Mouse (Mus musculus) stomach, embryonic 15.5 days (tissue): ENCODE data around the gene Dll4. TPM values are rescaled to one million over a fixed set of nuclear protein-coding genes. Genes with fewer than 3 reads are reported as not detected.

ENCODE experiments used
- ATAC-seq: fragments of 200-750 bp; cut with Nextera tagmentation; 2 replicates; pipeline ENCODE4 v1.8.0; 2017; ENCODE audit warnings: low read depth, moderate number of reproducible peaks, moderate TSS enrichment; ENCODE audit not compliant: insufficient read depth, low FRiP score
- H3K27ac ChIP-seq: fragments of 300-500 bp; sonication (generic); 2 replicates; pipeline ENCODE4 v1.5.1; 2015; ENCODE audit warnings: mild to moderate bottlenecking, inconsistent platforms
- H3K27me3 ChIP-seq: fragments of 300-500 bp; sonication (generic); replicated peaks from 2 replicates; pipeline ENCODE4 v1.6.1; 2015; ENCODE audit warnings: inconsistent platforms
- H3K36me3 ChIP-seq: fragments of 300-500 bp; sonication (generic); 2 replicates; pipeline ENCODE4 v1.6.1; 2015; ENCODE audit warnings: inconsistent platforms
- H3K4me1 ChIP-seq: fragments of 300-500 bp; sonication (generic); 2 replicates; pipeline ENCODE4 v1.6.1; 2015; ENCODE audit warnings: inconsistent platforms
- H3K4me2 ChIP-seq: fragments of 300-500 bp; sonication (generic); 2 replicates; pipeline ENCODE4 v1.6.1; 2015; ENCODE audit warnings: mild to moderate bottlenecking, inconsistent platforms
- H3K4me3 ChIP-seq: fragments of 300-500 bp; sonication (generic); replicated peaks from 2 replicates; pipeline ENCODE4 v1.5.1; 2015; ENCODE audit warnings: inconsistent platforms
- H3K9ac ChIP-seq: fragments of 300-500 bp; sonication (generic); 2 replicates; pipeline ENCODE4 v1.6.1; 2015; ENCODE audit warnings: inconsistent platforms
- H3K9me3 ChIP-seq: fragments of 300-500 bp; sonication (generic); 2 replicates; pipeline ENCODE4 v1.6.1; 2016; ENCODE audit warnings: inconsistent platforms
- WGBS: fragments of 180-500 bp; shearing (Covaris S2); methylation state at CpG from one replicate; pipeline ENCODE4 v1.1.7; 2015; 5-methylcytosine and 5-hydroxymethylcytosine counted together
- polyA plus RNA-seq: library from polyadenylated mRNA; unstranded; fragments of >200 nt; fragmentation: Nextera tagmentation; extraction: Ambion mirVana; gene quantifications from 2 replicates; pipeline ENCODE4 v1.2.1, GENCODE M21; 2015

Gene Dll4
- polyA plus RNA-seq, 1 experiment from 2014 or later: 7.0 TPM

- Histone ChIP-seq H3K4me2 (no peak overlapping the region), H3K27me3 (no peaks in the 10 kb centered on the region), H3K4me1 (no peaks in the 10 kb centered on the region), H3K4me3 (no peak overlapping the region), H3K27ac (no peak overlapping the region), H3K36me3 (peaks cover 15% of the 10 kb centered on the region), H3K9ac (no peak overlapping the region), H3K9me3 (no peaks in the 10 kb centered on the region)
- no peak for ATAC-seq
- WGBS: 68% methylated on average over 3 of the region's 3 CpGs
Observed at GRCm38 (mm10) chr2:119367346-119367745, 41.8 kb downstream of the Dll4 start.

- H3K4me2 ChIP-seq: no peak overlapping the region
- no peak overlapping the region for H3K4me3 ChIP-seq
- H3K27me3 ChIP-seq: no peaks in the 10 kb centered on the region
- no peak overlapping the region for H3K27ac ChIP-seq
- WGBS: 91% methylated on average over 10 of the region's 10 CpGs
- no peaks in the 10 kb centered on the region for H3K4me1 ChIP-seq
- peaks cover 39% of the 10 kb centered on the region for H3K36me3 ChIP-seq
- H3K9me3 ChIP-seq: no peaks in the 10 kb centered on the region
- H3K9ac ChIP-seq: no peak overlapping the region
- ATAC-seq: no peak
Observed at GRCm38 (mm10) chr2:119370116-119370515, 44.5 kb downstream of the Dll4 start.

GRCm38 (mm10) chr2:119377286-119377685, 51.7 kb downstream of the Dll4 start:
- peaks cover 69% of the 10 kb centered on the region for H3K36me3 ChIP-seq

GRCm38 (mm10) chr2:119377826-119378225, 52.2 kb downstream of the Dll4 start:
- H3K4me3 ChIP-seq: no peak overlapping the region
- H3K27me3 ChIP-seq: no peaks in the 10 kb centered on the region
- WGBS: 84% methylated on average over 3 of the region's 3 CpGs
- H3K9ac ChIP-seq: no peak overlapping the region
- no peaks in the 10 kb centered on the region for H3K4me1 ChIP-seq
- no peak overlapping the region for H3K4me2 ChIP-seq
- H3K36me3 ChIP-seq: peaks cover 66% of the 10 kb centered on the region
- no peak overlapping the region for H3K27ac ChIP-seq
- ATAC-seq: no peak
- H3K9me3 ChIP-seq: no peaks in the 10 kb centered on the region

More at GRCm38 (mm10) chr2:119377286-119377685, 51.7 kb downstream of the Dll4 start:
- no peak for ATAC-seq
- Histone ChIP-seq H3K4me1 (no peaks in the 10 kb centered on the region), H3K27ac (no peak overlapping the region), H3K4me2 (no peak overlapping the region), H3K9ac (no peak overlapping the region), H3K4me3 (no peak overlapping the region), H3K9me3 (no peaks in the 10 kb centered on the region), H3K27me3 (no peaks in the 10 kb centered on the region)
- 76% methylated on average over 9 of the region's 9 CpGs for WGBS

GRCm38 (mm10) chr2:119379455-119379854, 53.9 kb downstream of the Dll4 start:
- no peak overlapping the region for H3K27ac ChIP-seq
- no peaks in the 10 kb centered on the region for H3K9me3 ChIP-seq
- peaks cover 59% of the 10 kb centered on the region for H3K36me3 ChIP-seq

More at GRCm38 (mm10) chr2:119379455-119379854, 53.9 kb downstream of the Dll4 start:
- no peaks in the 10 kb centered on the region for H3K4me1 ChIP-seq
- WGBS: 88% methylated on average over 3 of the region's 3 CpGs
- H3K4me2 ChIP-seq: no peak overlapping the region
- no peaks in the 10 kb centered on the region for H3K27me3 ChIP-seq
- H3K9ac ChIP-seq: no peak overlapping the region
- ATAC-seq: no peak
- no peak overlapping the region for H3K4me3 ChIP-seq

Other genes starting within 250 kb of the Dll4 start
- gene Rad51, start 213.0 kb upstream of the Dll4 start, polyA plus RNA-seq: 42.1 and 49.5 TPM in 2 replicates
- gene Rmdn3, start 168.8 kb upstream of the Dll4 start, polyA plus RNA-seq: 36.6 and 40.5 TPM in 2 replicates
- gene Gchfr, start 158.0 kb upstream of the Dll4 start, polyA plus RNA-seq: 9.2 and 16.4 TPM in 2 replicates
- gene Gm14137, start 151.3 kb upstream of the Dll4 start, polyA plus RNA-seq: 0.90 and 1.1 TPM in 2 replicates
- 48.7 and 58.0 TPM in 2 replicates for gene Zfyve19, start 117.2 kb upstream of the Dll4 start, polyA plus RNA-seq
- gene Dnajc17, start 117.0 kb upstream of the Dll4 start, polyA plus RNA-seq: 18.5 and 19.4 TPM in 2 replicates
- gene Ppp1r14d, start 95.9 kb upstream of the Dll4 start, polyA plus RNA-seq: 3.0 and 4.4 TPM in 2 replicates
- 74.8 and 80.2 TPM in 2 replicates for gene Spint1, start 88.4 kb upstream of the Dll4 start, polyA plus RNA-seq
- 27.1 and 28.4 TPM in 2 replicates for gene Rhov, start 54.5 kb upstream of the Dll4 start, polyA plus RNA-seq
- gene Vps18, start 37.0 kb upstream of the Dll4 start, polyA plus RNA-seq: 16.4 and 18.0 TPM in 2 replicates
- 1.6 TPM in 2 replicates for gene Chac1, start 25.4 kb downstream of the Dll4 start, polyA plus RNA-seq
- 4.0 and 4.2 TPM in 2 replicates for gene Ino80, start 151.9 kb downstream of the Dll4 start, polyA plus RNA-seq
- 0.42 and 0.48 TPM in 2 replicates for gene Exd1, start 221.8 kb downstream of the Dll4 start, polyA plus RNA-seq
- 68.1 and 73.6 TPM in 2 replicates for gene Chp1, start 221.9 kb downstream of the Dll4 start, polyA plus RNA-seq